Mouse (Mus musculus) gastrocnemius, postnatal 10 days (tissue): ENCODE measurements around the gene Gm42906. TPM values are rescaled to one million over a fixed set of nuclear protein-coding genes. Genes with fewer than 3 reads are reported as not detected.

Experiments
- DNase-seq: peaks from one replicate; pipeline ENCODE4 v3.0.0; 2021; ENCODE audit warnings: mixed read lengths
- total RNA-seq, 2 experiments: library from RNA; stranded (reverse); gene quantifications; 2 replicates each; pipeline ENCODE4 v1.2.3; 2021

Gm42906 gene
- total RNA-seq, 2 experiments from 2014 or later: 3.0 to 3.1 TPM

GRCm38 (mm10) chr5:151108291-151108897 lies 319.6 kb downstream of the Gm42906 start:
- DNase-seq: no peak

DNA sequence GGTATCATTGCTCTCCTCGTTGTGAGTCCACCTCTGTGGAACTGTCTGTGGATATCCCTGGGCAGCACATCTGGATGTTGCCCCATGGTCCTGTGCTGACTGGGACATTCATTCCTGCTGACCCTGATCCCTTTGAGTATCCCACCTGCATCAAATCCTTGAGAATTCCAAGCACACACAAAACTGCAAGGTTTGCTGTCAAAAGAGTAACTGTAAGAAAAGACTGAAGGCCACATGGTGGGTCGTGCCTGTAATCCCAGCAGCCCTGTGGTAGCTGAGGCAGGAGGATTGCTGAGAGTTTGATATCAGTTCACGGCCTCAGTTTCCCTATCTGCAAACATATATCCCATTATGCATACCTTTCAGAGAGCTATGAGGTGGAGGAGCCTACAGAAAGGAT lies 321.1 kb downstream of the Gm42906 start:
- no peak for DNase-seq

GRCm38 (mm10) chr5:151105054-151105971 lies 322.6 kb downstream of the Gm42906 start:
- DNase-seq: no peak

GRCm38 (mm10) chr5:151104354-151105053 lies 323.5 kb downstream of the Gm42906 start:
- DNase-seq: no peak

- DNase-seq: no peak
Measured at GRCm38 (mm10) chr5:151103284-151103683, 324.7 kb downstream of the Gm42906 start.

- no peak for DNase-seq
Measured at GRCm38 (mm10) chr5:151102262-151102661, 325.7 kb downstream of the Gm42906 start.

GRCm38 (mm10) chr5:151096012-151096411 lies 332.0 kb downstream of the Gm42906 start:
- DNase-seq: no peak

- no peak for DNase-seq
Measured at GRCm38 (mm10) chr5:151092886-151093665, 334.9 kb downstream of the Gm42906 start.

DNA sequence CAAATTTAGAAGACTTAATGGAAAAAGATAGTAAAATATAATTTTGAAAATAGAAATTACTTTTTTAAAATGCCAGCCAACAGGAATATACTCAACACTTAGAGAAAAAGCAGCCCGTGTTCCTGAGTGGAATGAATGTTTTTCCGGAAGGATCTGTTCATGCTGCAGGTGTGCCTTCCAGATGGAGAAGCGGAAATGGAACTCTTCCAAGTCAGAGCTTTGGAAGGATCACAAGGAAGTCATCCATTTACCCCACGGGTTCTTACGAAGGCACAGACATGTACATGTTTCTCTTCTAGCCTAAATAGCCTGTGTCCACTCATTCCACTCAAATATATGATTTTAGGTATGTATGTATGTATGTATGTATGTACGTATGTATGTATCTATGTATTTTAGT lies 337.0 kb downstream of the Gm42906 start:
- no peak for DNase-seq

- no peak for DNase-seq
Measured at GRCm38 (mm10) chr5:151089201-151089600, 338.8 kb downstream of the Gm42906 start.

- no peak for DNase-seq
Measured at GRCm38 (mm10) chr5:151086425-151087202, 341.3 kb downstream of the Gm42906 start.

DNA sequence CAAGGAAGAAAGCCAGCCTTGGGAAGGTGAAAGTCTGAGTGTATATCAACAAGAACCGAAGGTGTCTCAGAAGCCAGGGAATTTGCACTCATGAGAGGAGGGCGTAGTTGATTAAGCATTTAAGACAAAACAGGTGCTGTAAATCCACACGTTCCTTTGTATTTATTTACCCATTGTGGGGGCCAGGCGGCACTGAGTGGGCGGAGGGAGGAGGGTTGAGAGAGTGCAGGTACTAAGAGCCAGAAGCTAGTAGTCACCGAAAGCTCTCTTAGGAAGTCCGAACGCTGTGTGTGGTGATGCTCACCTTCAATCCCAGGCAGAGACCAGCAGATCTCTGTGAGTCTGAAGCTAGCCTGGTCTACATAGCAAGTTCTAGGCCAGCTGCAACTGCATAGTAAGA lies 342.2 kb downstream of the Gm42906 start:
- DNase-seq: no peak

DNA sequence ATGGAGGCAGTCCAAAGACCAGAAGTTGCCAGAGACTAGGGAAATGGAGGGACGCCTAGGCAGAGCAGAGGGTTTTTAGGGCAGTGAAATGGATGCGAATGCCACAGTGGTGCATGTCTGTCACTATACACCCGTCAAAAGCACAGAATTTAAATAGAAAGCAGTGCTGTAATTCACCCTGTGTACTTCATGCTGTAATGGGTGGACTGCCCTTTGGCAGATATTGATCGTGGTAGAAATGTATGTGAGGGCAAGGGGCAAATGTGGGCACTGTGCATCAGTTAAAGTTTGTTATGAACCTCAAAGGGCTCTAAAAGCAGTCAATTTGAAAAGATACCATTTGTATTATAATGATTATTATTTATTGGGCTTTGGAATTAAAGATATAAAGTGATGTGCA lies 347.7 kb downstream of the Gm42906 start:
- DNase-seq: no peak

DNA sequence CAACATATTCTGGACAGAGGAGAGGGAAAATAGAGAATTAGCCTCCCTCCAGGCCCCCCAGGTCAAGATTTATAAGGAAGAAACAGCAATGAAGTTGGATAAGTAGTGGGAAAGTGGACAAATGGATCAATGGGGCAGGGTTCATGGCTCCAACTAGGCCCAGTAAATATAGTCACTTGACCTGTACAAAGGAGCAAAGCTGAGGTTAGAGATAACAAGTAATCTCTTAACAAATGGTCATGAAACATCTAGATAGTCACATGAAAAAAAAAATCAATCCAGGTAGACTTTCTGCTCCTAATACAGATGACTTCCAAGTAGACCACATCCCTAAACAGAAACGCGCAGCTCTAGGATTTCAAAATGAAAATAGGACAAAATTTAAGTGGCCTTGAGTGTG lies 350.0 kb downstream of the Gm42906 start:
- no peak for DNase-seq

DNA sequence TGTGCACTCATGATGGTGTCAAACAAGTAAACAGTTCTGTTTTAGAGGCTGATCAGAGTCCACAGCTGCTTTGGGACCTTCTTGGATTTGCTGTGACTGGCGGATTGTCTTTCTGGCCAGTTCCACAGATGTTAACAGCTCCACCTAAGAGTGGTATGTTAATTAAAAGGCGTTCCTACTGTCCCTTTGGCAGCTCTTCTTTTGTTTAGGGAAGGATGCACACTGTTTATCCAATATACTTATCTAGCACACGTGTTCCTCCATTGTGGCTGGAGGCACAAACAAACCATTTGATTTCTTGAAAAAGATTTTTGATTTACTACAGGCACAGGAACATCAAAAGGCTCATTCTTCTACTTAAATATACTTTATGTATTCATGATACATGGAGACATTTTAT lies 351.0 kb downstream of the Gm42906 start:
- no peak for DNase-seq

DNA sequence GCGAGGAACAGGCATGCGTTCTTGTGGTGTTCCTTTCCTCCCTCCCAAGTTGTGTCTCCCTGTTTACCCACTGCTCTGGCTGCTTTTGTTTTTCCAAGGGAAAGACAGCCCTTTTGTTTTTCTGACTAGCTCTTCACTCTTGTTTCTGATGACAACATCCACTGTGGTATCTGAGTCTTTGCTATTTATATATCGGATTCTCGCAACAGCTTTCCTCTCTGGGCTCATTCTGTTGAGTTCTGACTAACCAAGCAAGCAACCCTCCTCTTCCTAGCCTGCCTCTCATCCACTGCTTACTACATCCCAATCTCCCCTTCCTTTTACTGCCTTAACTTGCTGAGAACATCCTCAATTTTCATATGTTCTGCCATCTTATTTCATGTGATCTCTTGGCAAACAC lies 353.7 kb downstream of the Gm42906 start:
- DNase-seq: no peak

DNA sequence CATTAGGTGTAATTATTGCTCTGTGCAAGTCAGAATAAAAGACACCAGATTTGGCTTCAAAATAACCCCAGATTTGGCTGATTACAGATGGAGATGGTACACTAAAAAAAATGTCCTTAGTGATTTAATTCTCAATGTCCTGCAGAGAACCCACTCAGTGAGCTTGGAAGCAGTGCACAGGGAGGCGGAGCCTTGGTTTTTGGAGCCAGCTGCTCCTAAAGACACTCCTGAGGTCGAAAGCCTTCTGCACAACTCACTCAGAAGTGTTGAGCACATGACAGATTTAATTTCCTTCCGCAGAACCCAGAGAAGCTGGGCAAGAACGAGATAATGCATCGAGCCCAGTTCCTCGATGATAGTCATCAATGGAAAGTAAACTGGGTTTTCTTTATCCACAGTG lies 356.5 kb downstream of the Gm42906 start:
- no peak for DNase-seq

DNA sequence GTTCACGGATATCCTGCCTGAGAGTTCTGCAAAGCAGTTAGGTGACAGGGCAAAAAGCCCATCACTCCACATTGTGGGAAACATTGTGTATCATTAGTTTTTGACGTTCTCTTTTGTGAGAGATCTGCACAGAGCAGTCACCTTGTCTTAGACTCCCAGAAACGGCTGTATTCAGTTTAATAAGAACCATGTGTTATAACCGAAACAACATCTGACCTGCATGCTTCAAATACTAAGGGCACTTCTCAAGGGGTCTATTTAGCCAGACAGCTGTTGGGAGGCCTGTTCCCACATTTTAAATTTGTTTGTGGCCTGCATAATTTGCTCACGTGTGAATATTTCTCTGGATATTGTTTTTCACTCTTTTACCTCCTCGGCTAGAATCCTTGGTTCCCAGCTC lies 357.1 kb downstream of the Gm42906 start:
- DNase-seq: no peak

DNA sequence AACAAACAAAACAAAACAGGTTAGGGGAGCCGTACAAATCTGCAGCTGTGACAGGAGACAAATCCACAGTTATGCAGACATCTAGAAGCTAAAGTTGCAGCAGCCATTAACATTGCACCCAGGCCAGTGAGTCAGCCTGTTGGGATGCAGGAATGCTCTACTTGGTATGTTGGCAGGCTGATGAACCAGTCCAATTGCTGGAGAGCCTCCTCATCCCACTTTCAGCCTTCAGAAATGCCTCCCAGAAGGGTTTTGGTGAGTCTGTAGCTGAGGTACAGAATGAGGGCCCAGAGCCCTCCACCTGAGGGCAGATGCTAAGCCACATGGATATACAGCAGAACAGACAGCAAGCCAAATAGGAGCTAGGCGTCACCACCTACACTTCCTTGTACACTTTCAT lies 358.4 kb downstream of the Gm42906 start:
- DNase-seq: no peak

GRCm38 (mm10) chr5:151066016-151066415 lies 361.9 kb downstream of the Gm42906 start:
- no peak for DNase-seq

DNA sequence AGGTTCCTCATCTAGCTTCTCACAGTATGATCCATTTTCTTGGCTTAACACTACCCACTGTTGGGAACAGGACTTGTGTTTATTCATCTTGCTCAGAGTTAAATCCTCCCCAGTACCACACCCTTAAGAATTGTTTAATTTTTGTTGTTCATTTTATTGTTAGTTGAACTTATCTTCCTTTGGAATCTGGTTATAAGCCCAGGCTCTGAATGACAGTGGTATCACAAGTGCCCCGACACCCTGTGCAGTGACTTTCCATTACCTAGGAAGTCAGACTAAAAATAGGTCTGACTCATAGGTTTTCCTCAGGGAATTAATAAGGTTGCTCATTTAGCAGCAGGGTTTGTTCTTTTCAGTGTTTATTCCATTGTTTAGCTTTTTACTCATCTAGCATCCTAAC lies 362.7 kb downstream of the Gm42906 start:
- DNase-seq: no peak

DNA sequence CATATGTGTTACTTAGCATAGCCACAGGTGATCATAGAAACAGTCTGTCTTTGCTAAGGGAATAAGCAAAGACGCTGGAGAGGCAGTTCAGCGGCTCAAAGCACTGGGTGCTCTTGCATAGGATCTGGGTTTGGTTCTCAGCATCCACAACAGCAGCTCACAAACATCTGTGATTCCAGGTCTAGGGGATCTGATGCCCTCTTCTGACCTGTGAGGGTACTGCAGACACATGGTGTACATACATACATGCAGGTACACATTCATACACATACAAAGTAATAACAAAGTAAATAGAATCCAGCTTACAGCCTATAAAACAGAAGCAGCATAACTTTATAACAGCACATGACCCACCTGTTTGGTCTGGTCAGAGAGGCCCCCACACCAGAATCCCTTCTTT lies 366.0 kb downstream of the Gm42906 start:
- DNase-seq: no peak
